Mouse (Mus musculus): ENCODE measurements around the gene Zfp513.

DNA sequence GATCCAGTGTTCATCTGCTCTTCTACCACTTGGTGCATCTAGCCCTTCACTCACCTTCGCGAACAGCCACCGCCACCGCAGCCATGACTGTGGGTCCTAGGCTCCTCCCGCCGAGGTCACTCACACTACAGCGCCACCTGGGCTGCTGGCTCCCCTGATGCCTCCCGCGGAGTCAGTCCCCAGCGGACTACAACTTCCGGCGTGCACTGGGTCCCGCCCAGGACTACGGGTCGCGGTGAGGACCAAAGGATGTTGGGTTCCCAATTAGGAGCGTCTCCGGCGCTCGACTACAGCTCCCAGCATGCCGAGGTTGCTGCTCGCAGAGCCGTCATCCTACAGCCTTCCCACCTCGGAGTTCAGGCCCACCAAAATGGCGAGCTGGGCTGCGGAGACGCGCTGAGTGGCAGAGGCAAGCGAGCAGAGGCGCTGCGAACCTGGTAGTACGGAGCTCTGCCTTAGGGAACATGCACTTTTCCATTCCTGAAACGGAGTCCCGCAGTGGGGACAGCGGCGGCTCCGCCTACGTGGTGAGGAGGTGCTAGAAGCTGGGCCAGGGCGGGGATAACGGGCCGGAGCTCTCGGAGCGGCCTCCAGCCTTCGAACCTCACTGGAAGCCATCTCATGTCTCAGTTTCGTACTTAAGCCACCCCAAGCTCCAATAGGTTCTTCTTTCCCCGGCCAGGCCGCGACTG lies 9.0 kb downstream of the Zfp513 start, which contains the start of the genes Snx17 and Eif2b4:
- TF ChIP-seq CTCF (conservative IDR thresholded peaks at IDR 0.05; ENCODE audit: insufficient read depth, insufficient read length, low read depth, low read length) = peak; percentile 51
- TF ChIP-seq POLR2A (IDR thresholded peaks at IDR 0.05; ENCODE audit: low read depth, low read length) = peak; percentile 75
